Mouse (Mus musculus) ES-Bruce4 (cell line): ENCODE data around the gene 1700102P08Rik. TPM values are rescaled to one million over a fixed set of nuclear protein-coding genes. Genes with fewer than 3 reads are reported as not detected.

ENCODE experiments used
- H3K27ac ChIP-seq: 2 replicates; pipeline ENCODE4 v1.5.1; 2012; ENCODE audit warnings: low read length, inconsistent platforms; ENCODE audit not compliant: insufficient read depth
- H3K27me3 ChIP-seq: 2 replicates; pipeline ENCODE4 v1.6.1; 2012; ENCODE audit warnings: mild to moderate bottlenecking, low read length, inconsistent platforms; ENCODE audit not compliant: control insufficient read depth, poor library complexity, insufficient read depth, severe bottlenecking
- H3K36me3 ChIP-seq: 2 replicates; pipeline ENCODE4 v1.6.1; 2012; ENCODE audit warnings: inconsistent platforms, mild to moderate bottlenecking, low read length, moderate library complexity; ENCODE audit not compliant: control insufficient read depth, poor library complexity, insufficient read depth, severe bottlenecking
- H3K4me1 ChIP-seq: one replicate; pipeline ENCODE4 v1.8.1; 2011; ENCODE audit warnings: low read length; ENCODE audit not compliant: control insufficient read depth, insufficient read depth
- H3K4me3 ChIP-seq: 2 replicates; pipeline ENCODE4 v1.5.1; 2011; ENCODE audit warnings: low read depth, mild to moderate bottlenecking, low read length
- H3K9ac ChIP-seq: 2 replicates; pipeline ENCODE4 v1.6.1; 2012; ENCODE audit warnings: low read depth, mild to moderate bottlenecking, inconsistent platforms; ENCODE audit not compliant: poor library complexity, severe bottlenecking
- H3K9me3 ChIP-seq: replicated peaks from 2 replicates; pipeline ENCODE4 v1.6.1; 2012; ENCODE audit warnings: mild to moderate bottlenecking, low read length, inconsistent platforms; ENCODE audit not compliant: control insufficient read depth, poor library complexity, insufficient read depth, severe bottlenecking
- CTCF ChIP-seq: IDR thresholded peaks from one replicate; pipeline ENCODE4 v1.8.1; 2011; ENCODE audit warnings: low read depth, low read length
- EP300 ChIP-seq: IDR thresholded peaks from 2 replicates; pipeline ENCODE4 v1.6.1; 2011; ENCODE audit warnings: low read depth, low read length; ENCODE audit not compliant: insufficient read depth
- POLR2A ChIP-seq: IDR thresholded peaks from one replicate; pipeline ENCODE4 v1.8.1; 2011; ENCODE audit warnings: low read length; ENCODE audit not compliant: insufficient read depth
- polyA plus RNA-seq: library from polyadenylated mRNA; stranded (reverse); fragments of >200 nt; gene quantifications from 2 replicates; pipeline ENCODE4 v1.2.4, GENCODE M21; 2011; ENCODE audit warnings: low read depth; ENCODE audit not compliant: missing spikeins, insufficient read depth, insufficient read length

1700102P08Rik gene
- polyA plus RNA-seq, 1 experiment: not detected

DNA sequence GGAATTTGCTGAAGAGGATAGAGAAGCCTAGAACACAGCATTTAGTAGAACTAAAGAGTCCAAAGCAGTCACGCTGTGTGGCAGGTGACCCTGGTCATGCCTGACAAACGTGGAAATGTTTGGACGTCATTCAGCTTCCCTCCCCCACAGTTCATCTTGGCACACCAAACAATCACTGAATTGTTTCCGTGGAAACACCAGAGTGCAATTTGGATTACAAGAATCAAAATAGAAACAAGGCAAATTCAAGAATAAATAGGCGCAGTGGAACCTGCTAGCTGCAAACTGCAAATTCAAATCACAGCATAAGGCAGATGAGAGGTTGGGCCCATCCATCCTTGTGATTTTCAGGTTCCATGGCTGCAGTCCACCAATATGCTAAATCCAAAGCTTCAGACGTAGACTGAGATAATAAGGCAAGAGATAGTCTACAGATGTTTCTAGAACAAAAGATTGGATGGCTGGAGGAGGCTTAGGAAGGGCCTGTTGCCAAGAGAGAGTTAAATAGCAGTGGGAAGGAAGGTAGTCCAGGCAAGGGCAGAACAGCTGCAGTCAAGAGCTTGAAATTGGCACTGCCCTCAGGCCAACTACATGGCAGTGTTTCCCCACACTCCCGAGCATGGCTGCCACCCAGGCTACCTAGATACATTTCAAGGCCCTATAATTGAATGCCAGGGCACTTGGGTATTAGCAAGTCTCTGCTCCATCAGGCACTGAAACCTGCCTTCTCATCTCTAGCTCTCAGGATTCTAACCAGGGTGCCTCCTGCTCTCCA lies 8.8 kb downstream of the 1700102P08Rik start:
- TF ChIP-seq EP300 (no peak), CTCF (no peak), POLR2A (no peak)
- Histone ChIP-seq H3K9me3 (no peaks in the 10 kb centered on the region), H3K4me3 (no peak overlapping the region), H3K27me3 (no peaks in the 10 kb centered on the region), H3K27ac (no peak overlapping the region), H3K4me1 (no peaks in the 10 kb centered on the region), H3K36me3 (no peaks in the 10 kb centered on the region), H3K9ac (no peak overlapping the region)

DNA sequence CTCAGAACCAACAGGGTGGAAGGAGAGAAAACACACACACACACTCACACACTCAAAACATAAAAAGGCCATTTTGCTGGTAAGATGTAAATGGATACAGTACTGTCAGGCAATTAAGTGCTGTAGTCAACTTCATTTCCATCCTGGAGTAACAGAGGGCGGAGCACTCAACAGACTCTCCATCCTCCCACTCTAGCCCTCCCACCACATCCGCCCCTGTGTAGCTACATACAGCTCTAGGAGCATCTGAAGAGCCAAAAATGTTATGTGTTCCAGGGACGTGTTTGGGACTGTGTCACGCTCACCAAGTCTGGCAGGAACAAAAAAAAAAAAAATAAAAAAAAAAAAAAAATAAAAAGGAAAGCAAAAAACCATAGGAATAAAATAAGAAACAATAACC lies 10.5 kb downstream of the 1700102P08Rik start:
- no peaks in the 10 kb centered on the region for H3K9me3 ChIP-seq
- H3K27ac ChIP-seq: no peak overlapping the region
- no peaks in the 10 kb centered on the region for H3K4me1 ChIP-seq
- H3K36me3 ChIP-seq: no peaks in the 10 kb centered on the region
- H3K4me3 ChIP-seq: no peak overlapping the region
- TF ChIP-seq CTCF (no peak), EP300 (no peak), POLR2A (no peak)
- no peak overlapping the region for H3K9ac ChIP-seq
- no peaks in the 10 kb centered on the region for H3K27me3 ChIP-seq

DNA sequence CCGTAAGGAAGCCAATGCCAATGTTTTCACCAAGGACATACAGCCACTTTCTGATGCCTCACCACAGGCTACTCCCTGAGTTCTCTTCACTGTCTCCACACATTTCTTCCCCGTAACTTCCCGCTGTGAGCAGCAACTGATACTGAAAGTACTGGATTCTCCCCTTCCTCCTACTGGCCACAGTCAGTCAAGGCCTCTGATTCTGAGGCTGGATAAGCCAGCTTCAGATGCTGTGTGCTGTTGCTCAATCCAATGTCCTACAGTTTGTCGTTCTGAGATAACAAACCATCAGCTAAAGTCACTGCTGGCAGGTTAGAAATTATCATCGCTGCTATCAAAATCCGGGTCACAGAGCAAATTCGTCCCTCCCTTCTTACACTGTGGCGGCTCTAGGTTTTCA lies 11.8 kb downstream of the 1700102P08Rik start:
- Histone ChIP-seq H3K9me3 (no peaks in the 10 kb centered on the region), H3K9ac (no peak overlapping the region), H3K27ac (no peak overlapping the region), H3K4me1 (no peaks in the 10 kb centered on the region), H3K36me3 (no peaks in the 10 kb centered on the region), H3K4me3 (no peak overlapping the region), H3K27me3 (no peaks in the 10 kb centered on the region)
- TF ChIP-seq EP300: no peak
- no peak for TF ChIP-seq POLR2A
- TF ChIP-seq CTCF: no peak

DNA sequence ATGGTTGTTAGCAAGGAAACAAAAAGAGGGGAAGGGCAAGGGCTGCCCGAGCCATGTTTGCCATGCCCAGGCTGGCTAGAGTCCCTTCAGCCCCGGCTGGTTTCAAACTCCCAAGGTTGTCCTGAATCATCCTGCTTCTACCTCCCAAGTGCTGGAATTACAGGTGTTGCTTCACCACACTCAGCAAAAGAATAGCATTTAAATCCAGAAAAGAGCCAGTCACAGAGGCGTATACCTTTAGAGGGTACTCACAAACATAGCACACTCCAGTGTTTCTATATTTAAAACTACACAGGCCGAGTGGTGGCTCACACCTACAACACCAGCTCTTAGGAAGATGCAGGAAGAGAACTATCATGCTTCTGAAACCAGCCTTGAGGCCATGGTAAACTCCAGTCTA lies 16.9 kb downstream of the 1700102P08Rik start:
- no peaks in the 10 kb centered on the region for H3K27me3 ChIP-seq
- H3K9me3 ChIP-seq: no peaks in the 10 kb centered on the region
- no peak overlapping the region for H3K4me3 ChIP-seq
- no peaks in the 10 kb centered on the region for H3K4me1 ChIP-seq
- H3K36me3 ChIP-seq: no peaks in the 10 kb centered on the region
- TF ChIP-seq EP300 (no peak), CTCF (no peak), POLR2A (no peak)
- no peak overlapping the region for H3K27ac ChIP-seq
- H3K9ac ChIP-seq: no peak overlapping the region

DNA sequence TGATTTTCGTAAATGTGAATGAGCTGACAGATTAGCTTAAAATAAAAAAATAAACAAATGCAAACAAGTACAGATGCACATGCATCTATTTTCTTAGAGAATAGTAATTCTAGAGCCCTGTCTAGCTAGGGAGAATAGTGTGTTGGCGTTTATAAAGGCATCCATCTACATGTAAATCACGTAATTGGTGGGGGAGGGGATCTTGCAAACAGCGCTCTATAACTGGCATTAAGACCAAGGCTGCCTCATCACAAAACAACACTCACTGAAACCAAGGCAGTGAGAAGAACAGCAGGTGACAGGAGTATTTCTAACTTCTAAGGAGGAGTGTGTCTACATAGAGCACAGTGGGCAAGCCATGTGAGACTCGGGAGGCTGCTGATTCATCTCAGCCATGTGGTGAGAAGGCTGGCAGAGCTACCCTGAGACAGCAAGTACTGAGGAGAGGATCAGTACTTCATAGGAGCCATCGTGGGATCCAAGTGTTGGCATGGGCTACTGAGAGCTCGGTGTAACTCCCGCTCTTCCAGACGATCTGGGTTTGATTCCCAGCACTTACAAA lies 18.9 kb downstream of the 1700102P08Rik start:
- Histone ChIP-seq H3K9me3 (no peaks in the 10 kb centered on the region), H3K4me3 (no peak overlapping the region), H3K27me3 (no peaks in the 10 kb centered on the region), H3K4me1 (no peaks in the 10 kb centered on the region), H3K27ac (no peak overlapping the region), H3K36me3 (no peaks in the 10 kb centered on the region), H3K9ac (no peak overlapping the region)
- no peak for TF ChIP-seq CTCF
- TF ChIP-seq POLR2A: no peak
- TF ChIP-seq EP300: no peak

DNA sequence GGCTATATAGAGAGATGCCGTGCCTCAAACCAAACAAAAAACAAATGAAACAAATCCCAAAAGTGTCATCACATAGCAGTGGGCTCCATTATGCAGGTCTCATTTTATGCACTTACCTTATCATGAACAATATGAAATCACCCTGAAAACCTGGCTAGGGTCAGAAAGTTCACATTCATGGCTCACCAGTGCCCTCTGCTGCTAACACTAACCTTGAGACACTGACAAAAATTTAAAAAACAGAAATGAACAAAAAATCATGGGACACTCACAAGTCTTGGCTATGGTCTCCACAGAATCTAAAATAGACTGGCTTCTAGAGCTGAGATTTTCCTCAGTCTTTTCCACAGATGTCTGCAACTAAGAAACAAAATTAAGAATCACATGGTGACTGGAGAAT lies 19.6 kb downstream of the 1700102P08Rik start:
- Histone ChIP-seq H3K9ac (no peak overlapping the region), H3K27ac (no peak overlapping the region)
- TF ChIP-seq CTCF (no peak), EP300 (no peak), POLR2A (no peak)

More for the DNA sequence above, 19.6 kb downstream of the 1700102P08Rik start:
- Histone ChIP-seq H3K36me3 (no peaks in the 10 kb centered on the region), H3K9me3 (no peaks in the 10 kb centered on the region), H3K4me1 (no peaks in the 10 kb centered on the region), H3K4me3 (no peak overlapping the region), H3K27me3 (no peaks in the 10 kb centered on the region)
